Mouse (Mus musculus) embryonic fibroblast, embryonic 13.5 days (primary cell): ENCODE data around the gene Kcnh1. TPM values are rescaled to one million over a fixed set of nuclear protein-coding genes. Genes with fewer than 3 reads are reported as not detected.

Experiments
- H3K27ac ChIP-seq: 2 replicates; pipeline ENCODE4 v1.5.1; 2012; ENCODE audit warnings: low read length, control low read depth, inconsistent platforms; ENCODE audit not compliant: insufficient read depth
- H3K4me1 ChIP-seq: 2 replicates; pipeline ENCODE4 v1.6.1; 2011; ENCODE audit warnings: low read length; ENCODE audit not compliant: control insufficient read depth, insufficient read depth
- H3K4me3 ChIP-seq: 2 replicates; pipeline ENCODE4 v1.5.1; 2011; ENCODE audit warnings: mild to moderate bottlenecking, control low read depth, low read length; ENCODE audit not compliant: insufficient read depth
- CTCF ChIP-seq: IDR thresholded peaks from 2 replicates; pipeline ENCODE4 v1.5.1; 2011; ENCODE audit warnings: mild to moderate bottlenecking, control low read depth, low read length, moderate library complexity, borderline replicate concordance; ENCODE audit not compliant: insufficient read depth
- POLR2A ChIP-seq: IDR thresholded peaks from 2 replicates; pipeline ENCODE4 v1.6.1; 2011; ENCODE audit warnings: low read depth, mild to moderate bottlenecking, control low read depth, low read length, moderate library complexity
- polyA plus RNA-seq: library from polyadenylated mRNA; stranded (reverse); fragments of >200 nt; gene quantifications from 2 replicates; pipeline ENCODE4 v1.2.4, GENCODE M21; 2011; ENCODE audit warnings: low read depth; ENCODE audit not compliant: missing spikeins, insufficient read length

Kcnh1 gene
- polyA plus RNA-seq, 1 experiment, result not detected

GRCm38 (mm10) chr1:192259616-192260015 lies 69.0 kb downstream of the Kcnh1 start:
- no peak overlapping the region for H3K27ac ChIP-seq
- no peaks in the 10 kb centered on the region for H3K4me1 ChIP-seq
- TF ChIP-seq POLR2A (no peak), CTCF (no peak)
- no peak overlapping the region for H3K4me3 ChIP-seq

DNA sequence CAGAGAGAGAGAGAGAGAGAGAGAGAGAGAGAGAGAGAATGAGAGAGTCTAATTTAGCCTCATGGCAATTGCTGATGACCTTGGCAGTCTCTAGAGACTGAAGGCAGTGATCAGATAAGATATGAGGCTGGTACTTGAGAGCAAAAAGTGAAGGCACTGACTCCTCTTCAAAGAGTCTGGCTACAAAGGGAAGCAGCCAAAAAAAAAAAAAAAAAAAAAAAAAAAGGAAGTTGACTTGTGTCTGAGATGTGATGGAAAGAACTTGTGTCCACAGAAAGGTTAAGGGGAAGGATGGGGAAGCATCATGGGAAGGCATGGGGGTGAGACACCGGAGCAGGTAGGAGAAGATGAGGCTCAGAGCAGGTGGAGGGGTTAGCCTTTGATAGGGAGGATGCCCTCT lies 75.1 kb downstream of the Kcnh1 start:
- TF ChIP-seq POLR2A (no peak), CTCF (no peak)

DNA sequence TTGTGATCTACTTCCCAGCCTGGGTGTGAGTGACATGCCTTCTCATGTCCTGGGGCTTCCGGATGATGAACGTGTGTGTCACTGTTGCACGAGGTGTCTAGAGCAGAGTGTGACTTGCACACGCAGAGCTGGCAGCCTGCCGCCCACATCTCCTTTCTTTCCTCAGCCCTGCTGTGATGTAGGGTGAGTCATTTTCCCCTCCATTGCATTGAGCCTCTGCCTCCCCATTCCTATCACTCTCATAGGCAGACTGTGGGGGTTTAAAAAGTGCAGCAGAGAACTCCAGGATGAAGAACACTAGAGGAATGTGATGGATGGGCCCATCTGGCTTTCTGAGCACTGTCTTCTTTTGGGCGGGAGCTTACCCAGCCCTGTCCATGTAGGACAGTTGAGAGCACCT lies 76.4 kb downstream of the Kcnh1 start:
- H3K27ac ChIP-seq, result no peak overlapping the region
- no peak overlapping the region for H3K4me3 ChIP-seq
- H3K4me1 ChIP-seq, result no peaks in the 10 kb centered on the region
- TF ChIP-seq CTCF (no peak), POLR2A (no peak)

More for the DNA sequence above, 75.1 kb downstream of the Kcnh1 start:
- H3K4me3 ChIP-seq, result no peak overlapping the region
- no peak overlapping the region for H3K27ac ChIP-seq
- H3K4me1 ChIP-seq, result no peaks in the 10 kb centered on the region

GRCm38 (mm10) chr1:192268878-192269277 lies 78.3 kb downstream of the Kcnh1 start:
- Histone ChIP-seq H3K4me3 (no peak overlapping the region), H3K4me1 (no peaks in the 10 kb centered on the region), H3K27ac (no peak overlapping the region)
- TF ChIP-seq CTCF (no peak), POLR2A (no peak)

DNA sequence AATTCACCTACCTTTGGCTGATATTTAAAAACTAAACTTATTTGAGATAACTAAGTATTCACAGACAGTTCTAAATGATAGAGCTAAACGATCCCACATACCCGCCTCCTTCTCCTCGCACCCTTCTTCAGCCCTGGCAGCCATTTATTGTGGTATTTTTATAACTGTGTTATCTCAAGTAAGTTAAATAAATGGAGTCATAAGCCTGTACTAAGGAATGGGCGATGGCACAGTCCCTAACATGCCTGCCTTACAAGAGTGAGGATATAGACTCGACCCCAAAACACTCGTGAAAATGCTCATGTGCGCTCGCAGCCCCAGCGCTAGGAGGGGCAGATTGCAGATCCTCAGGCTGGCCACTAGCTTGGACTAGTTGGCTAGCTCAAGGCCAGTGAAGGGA lies 79.3 kb downstream of the Kcnh1 start:
- TF ChIP-seq POLR2A, result no peak
- TF ChIP-seq CTCF, result no peak
- Histone ChIP-seq H3K27ac (no peak overlapping the region), H3K4me3 (no peak overlapping the region), H3K4me1 (no peaks in the 10 kb centered on the region)

DNA sequence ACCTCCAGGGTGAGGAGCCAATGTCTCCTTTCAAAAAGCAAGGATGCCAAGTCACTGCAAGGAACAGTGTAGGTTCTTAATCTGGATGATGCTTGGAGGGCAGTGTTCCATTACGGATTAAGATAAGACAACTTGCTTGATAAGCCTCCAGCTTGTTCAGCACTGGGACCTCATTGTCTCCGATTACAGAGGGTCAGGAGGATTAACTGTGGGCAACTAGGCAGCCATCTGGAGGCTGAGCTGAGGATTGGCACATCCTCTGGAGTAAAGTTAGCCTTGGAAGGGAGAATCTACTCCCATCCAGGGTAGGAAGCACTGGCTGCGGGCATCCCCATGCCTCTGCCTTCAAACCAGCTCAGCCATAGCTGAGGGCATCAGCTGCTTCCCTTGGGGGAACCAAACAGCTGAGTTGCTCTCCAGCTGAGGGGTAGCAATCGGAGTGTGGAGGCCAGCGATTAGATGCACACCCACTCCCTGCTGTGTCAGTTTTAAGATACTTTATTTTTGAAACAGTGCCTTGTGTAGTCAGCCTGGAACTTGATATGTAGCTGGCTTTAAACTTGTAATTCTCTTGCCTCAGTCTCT lies 87.3 kb downstream of the Kcnh1 start:
- H3K27ac ChIP-seq, result no peak overlapping the region
- H3K4me1 ChIP-seq, result no peaks in the 10 kb centered on the region
- TF ChIP-seq CTCF (no peak), POLR2A (no peak)
- H3K4me3 ChIP-seq, result no peak overlapping the region

DNA sequence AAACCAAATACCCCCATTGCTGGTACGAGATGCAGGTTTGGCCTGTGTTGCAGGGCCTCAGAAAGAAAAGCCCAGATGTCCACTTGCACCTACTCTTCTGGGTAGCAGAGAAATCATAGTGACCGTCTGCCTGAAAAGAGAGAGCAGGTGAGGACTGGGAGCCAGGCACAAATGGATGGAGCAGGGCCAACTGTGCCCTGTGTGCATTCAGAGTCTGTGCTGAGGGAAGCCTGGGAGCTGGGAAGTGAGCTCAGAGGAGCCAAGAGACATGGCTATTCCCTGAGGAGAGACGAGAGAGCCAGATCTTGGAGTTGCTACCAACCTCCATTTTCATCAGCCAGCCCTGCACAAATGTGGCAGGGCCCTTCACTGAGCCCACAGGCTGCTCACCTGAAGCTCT lies 93.8 kb downstream of the Kcnh1 start:
- H3K27ac ChIP-seq, result no peak overlapping the region
- TF ChIP-seq POLR2A (no peak), CTCF (no peak)

DNA sequence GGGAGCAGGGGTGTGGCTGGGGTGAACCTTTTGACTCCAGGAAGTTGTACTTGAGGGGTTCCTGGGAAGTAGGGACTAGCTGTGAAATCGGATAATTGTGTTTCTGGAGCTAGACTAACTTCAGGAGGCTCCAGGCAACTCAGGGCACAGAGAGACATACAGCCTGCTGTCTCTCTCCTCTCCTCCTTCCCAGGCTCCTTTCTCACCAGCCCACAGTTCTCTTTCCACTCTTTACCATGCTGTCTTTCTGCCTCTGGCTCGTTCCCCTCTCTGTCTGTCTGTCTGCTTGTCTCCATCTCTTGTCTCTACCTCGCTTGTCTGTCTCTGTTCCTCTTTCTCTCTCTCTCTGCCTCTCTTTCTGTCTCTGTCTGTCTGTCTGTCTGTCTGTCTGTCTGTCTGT lies 94.4 kb downstream of the Kcnh1 start:
- no peak overlapping the region for H3K27ac ChIP-seq
- TF ChIP-seq CTCF (no peak), POLR2A (no peak)
- H3K4me1 ChIP-seq, result no peaks in the 10 kb centered on the region
- H3K4me3 ChIP-seq, result no peak overlapping the region

More for the DNA sequence above, 93.8 kb downstream of the Kcnh1 start:
- no peaks in the 10 kb centered on the region for H3K4me1 ChIP-seq
- H3K4me3 ChIP-seq, result no peak overlapping the region

- Histone ChIP-seq H3K4me3 (no peak overlapping the region), H3K27ac (no peak overlapping the region), H3K4me1 (no peaks in the 10 kb centered on the region)
- TF ChIP-seq POLR2A, result no peak
- no peak for TF ChIP-seq CTCF
Observed at GRCm38 (mm10) chr1:192288456-192288855, 97.9 kb downstream of the Kcnh1 start.

DNA sequence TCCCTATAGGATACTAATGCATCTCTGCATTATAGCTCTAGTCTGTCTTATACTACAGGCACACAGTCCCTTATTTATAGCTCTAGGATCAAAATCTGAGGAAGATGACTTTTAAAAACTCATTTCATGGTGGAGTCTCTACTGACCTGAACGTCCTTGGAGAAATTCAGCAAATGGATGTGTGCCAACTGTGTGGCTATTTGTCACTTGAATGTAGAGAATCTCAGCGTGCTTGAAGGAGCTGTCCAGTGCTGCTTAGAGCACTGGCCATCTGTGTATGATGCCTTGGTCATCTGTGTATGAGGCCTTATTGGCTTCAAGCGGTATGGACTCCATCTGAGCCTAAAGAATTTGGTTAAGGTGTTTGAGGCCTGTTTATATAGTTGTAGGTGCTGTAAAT lies 100.7 kb downstream of the Kcnh1 start:
- H3K27ac ChIP-seq, result no peak overlapping the region
- H3K4me1 ChIP-seq, result no peaks in the 10 kb centered on the region
- TF ChIP-seq POLR2A (no peak), CTCF (no peak)
- H3K4me3 ChIP-seq, result no peak overlapping the region

GRCm38 (mm10) chr1:192293391-192293790 lies 102.8 kb downstream of the Kcnh1 start:
- H3K27ac ChIP-seq, result no peak overlapping the region
- no peaks in the 10 kb centered on the region for H3K4me1 ChIP-seq
- no peak overlapping the region for H3K4me3 ChIP-seq
- TF ChIP-seq POLR2A (no peak), CTCF (no peak)
